Mouse (Mus musculus) left cerebral cortex, postnatal 4 days (tissue): ENCODE measurements at regions not wholly inside any gene's neighbourhood (a gene's known extent, or its start where the extent isn't known, plus 50 kb on each side); places are given as distances from the start of the nearest gene placed in this dataset.

ENCODE experiments used
- DNase-seq: peaks from one replicate; pipeline ENCODE4 v3.0.0-alpha.2; 2022
- intact Hi-C: fragments of 180-260 bp; cut with DNase I; formaldehyde crosslinking; loops from one replicate; pipeline ENCODE4 v1.15.1; 2025

- peak; percentile 38 for DNase-seq
Observed at GRCm38 (mm10) chr2:170945401-170946105, 213.9 kb downstream of the Dok5 start.

GRCm38 (mm10) chr2:170946106-170946657, 214.6 kb downstream of the Dok5 start:
- peak; percentile 12 for DNase-seq
- intact Hi-C loops: no loop called here

More at GRCm38 (mm10) chr2:170945401-170946105, 213.9 kb downstream of the Dok5 start:
- intact Hi-C loops: no loop called here

GRCm38 (mm10) chr2:170947236-170947635, 215.6 kb downstream of the Dok5 start:
- intact Hi-C loops: no loop called here
- DNase-seq: no peak

GRCm38 (mm10) chr2:170954626-170955025, 223.0 kb downstream of the Dok5 start:
- DNase-seq: no peak
- intact Hi-C loops: no loop called here

GRCm38 (mm10) chr2:170956766-170957165, 225.2 kb downstream of the Dok5 start:
- DNase-seq: no peak
- intact Hi-C loops: no loop called here

GRCm38 (mm10) chr2:170960396-170960795, 228.8 kb downstream of the Dok5 start:
- intact Hi-C loops: no loop called here
- DNase-seq: no peak

- DNase-seq: no peak
- intact Hi-C loops: no loop called here
Observed at GRCm38 (mm10) chr2:170962481-170962880, 230.9 kb downstream of the Dok5 start.

GRCm38 (mm10) chr2:170969430-170969829, 237.8 kb downstream of the Dok5 start:
- intact Hi-C loops: no loop called here
- DNase-seq: no peak

GRCm38 (mm10) chr2:170985357-170985756, 253.8 kb downstream of the Dok5 start:
- no peak for DNase-seq
- intact Hi-C loops: no loop called here

GRCm38 (mm10) chr2:170998378-170998777, 266.8 kb downstream of the Dok5 start:
- DNase-seq: no peak
- intact Hi-C loops: no loop called here

GRCm38 (mm10) chr2:171000165-171000564, 268.6 kb downstream of the Dok5 start:
- intact Hi-C loops: no loop called here
- DNase-seq: no peak

- DNase-seq: no peak
- intact Hi-C loops: no loop called here
Observed at GRCm38 (mm10) chr2:171028481-171028880, 296.9 kb downstream of the Dok5 start.
